Mouse (Mus musculus): ENCODE measurements at regions not wholly inside any gene's neighbourhood (a gene's known extent, or its start where the extent isn't known, plus 50 kb on each side); places are given as distances from the start of the nearest gene placed in this dataset.

DNA sequence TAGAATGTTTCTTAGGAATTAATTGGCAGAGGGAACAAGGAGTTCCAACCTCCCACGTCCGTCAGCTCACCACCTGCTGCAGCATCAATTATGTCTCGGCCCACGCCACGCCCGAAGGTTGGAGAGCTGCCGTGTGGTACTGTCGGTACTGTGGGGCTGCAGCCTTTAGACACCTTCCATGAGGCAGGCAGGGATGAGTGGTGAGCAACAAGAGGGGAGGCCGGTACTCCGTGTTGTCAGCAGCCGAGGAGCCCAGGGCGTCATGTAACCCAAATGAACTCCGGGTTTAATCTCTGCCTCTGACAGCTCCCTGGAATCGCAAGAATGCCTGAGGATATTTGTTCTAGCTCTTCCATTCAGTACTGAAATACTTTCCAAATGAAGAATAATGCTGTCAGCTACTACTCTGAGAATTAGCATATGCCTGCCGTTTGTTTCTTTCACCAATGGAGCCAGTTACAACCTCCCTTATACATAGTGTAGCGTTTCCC lies 524.8 kb downstream of the Slc4a3 start:
- no peak for ATAC-seq (replicated peaks; ENCODE audit: poor library complexity)

DNA sequence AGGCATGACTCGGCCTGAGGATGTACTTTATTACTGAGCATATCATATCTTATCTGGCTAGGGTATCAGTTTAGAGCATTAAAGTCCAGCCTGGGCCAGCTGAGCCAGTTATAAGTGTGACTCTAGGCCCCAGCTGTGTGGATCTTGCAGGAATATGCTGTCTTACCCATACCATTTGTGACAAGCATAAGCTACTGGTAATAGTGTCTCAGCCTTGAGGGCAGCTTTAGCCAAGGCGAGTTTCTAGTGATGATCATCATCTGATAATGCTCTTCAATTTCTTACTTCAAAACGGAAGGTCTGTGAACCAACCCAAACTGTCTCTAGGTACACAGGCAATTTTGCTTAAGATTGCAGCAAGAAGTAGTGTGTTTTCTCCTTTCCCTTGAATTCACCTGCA lies 529.1 kb downstream of the Slc4a3 start:
- ATAC-seq (replicated peaks; ENCODE audit: poor library complexity), result no peak

DNA sequence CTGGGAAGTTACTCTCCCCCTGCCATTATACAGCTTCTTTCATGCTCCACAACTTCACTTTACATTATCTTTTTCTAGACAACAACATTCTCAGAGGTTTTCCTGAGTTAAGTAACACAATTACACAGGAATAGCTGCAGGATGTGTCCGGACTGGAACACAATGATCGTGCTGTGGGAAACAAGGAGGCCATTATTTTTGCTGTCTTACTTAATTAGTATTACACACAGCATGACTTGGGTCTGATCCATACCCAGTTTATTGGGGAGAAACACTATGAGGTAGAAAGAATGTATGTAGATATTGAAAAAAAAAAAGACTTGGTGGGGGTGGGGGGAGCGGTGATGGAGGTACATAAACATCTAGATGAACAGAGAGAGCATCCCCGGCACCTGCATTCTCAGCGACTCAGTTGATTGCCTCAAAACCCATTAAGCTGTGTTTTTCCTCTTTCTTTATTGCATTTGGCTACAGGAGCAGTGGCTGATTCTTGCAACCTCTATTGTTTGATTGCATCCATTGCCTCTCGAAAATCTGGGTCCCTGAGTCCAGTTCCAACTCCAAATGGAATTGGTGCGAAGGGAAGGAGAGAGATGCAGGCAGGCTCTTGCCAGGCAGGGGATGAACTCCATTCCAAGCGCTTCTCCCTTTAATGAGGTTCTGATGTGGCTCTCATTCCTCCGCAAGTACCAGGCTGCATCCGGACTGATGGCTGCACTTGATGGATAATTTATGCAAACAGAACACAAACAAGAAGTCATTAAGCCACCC lies 529.8 kb downstream of the Slc4a3 start:
- ATAC-seq (replicated peaks; ENCODE audit: poor library complexity), result no peak

DNA sequence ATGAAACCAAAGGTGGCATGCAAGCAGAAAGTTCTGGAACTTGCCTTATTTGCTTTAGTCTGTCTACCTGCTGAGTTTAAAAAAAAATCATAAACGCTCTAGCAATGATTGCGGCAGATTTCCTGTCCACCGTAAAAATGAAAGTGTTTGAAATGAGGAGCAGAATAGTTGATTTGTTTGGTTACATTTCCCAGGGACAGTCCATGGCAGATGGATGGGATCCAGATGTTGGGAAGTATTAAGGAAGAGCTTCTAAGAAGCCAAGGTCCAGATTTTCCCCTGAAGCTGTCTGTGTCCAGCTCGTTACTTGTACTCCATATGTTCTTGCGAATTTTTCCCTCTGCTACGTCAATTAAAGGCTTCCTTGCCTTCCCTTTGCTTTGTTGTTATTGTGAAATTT lies 534.2 kb downstream of the Slc4a3 start:
- no peak for ATAC-seq (replicated peaks; ENCODE audit: poor library complexity)

DNA sequence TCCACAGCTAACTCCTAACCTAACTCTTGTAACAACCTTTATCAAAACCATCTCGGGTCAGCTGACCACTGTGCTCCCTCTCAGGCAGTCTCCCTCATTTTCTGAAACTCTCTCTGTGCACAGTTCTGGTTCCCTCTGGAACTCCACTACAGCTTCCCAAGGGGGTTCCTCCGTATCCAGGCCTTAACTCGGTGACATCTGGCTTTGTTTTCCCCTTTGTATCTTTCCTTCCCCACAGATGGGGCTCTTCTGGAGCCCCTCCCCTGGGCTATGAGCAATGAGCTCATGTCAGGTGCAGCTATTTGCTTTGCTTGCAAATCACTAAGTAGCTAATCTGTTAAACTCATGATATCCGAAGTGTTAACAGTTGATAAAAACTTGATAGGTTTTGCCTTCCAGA lies 535.6 kb downstream of the Slc4a3 start:
- ATAC-seq (replicated peaks; ENCODE audit: poor library complexity), result no peak

DNA sequence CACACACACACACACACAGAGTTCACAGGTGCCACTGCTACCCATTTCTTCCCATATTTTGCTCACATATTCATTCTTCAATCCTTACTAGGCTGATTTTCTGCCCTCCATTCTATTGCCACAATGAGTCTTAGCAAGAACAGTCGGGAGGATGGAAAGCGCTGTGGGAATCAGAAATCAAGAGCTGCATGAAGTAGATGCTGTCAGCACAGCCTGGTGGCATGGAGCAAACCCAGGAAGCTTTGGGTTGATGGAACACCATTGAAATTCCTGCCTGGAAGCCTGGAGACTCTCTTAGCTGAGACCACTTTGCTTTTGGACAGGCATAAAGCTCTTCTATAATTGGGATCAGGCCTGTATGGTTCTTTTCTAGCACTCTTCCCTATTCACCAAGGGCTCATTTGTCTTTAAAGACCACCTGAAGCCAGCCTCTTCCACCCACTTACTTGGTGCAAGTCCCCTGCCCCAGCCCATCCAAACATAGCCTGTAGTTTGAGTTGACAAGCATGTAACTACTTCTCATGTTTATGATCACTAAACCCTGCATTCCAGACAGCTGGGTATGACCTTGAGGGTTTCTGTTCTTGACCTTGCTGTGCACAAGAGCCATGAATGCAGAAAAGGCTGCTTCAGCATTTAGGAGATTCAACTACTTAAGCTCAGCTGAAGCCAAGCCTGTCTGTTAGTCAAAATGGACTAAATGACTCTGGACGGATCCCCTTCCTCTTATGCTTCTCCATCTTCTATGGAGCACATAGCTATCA lies 537.4 kb downstream of the Slc4a3 start:
- no peak for ATAC-seq (replicated peaks; ENCODE audit: poor library complexity)

DNA sequence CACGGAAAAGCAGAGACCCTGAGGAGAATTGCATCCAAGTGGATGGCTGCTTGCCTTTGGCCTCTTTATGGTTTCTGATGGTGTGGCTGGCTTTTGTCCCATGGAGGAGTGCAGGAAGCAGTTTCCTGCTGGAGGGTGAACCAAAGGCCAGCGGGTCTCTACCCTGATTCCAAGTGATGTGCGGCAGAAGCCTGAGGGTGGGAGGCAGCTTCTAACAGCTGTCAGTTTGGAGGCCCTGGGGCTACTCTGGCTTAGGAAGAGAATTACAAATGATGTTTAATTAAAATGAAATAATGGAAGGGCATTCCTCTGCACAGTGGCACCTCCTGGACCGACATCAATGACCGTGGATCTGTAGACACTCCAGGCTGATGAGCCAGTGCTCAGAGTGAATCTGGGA lies 545.0 kb downstream of the Slc4a3 start:
- no peak for ATAC-seq (replicated peaks; ENCODE audit: poor library complexity)

DNA sequence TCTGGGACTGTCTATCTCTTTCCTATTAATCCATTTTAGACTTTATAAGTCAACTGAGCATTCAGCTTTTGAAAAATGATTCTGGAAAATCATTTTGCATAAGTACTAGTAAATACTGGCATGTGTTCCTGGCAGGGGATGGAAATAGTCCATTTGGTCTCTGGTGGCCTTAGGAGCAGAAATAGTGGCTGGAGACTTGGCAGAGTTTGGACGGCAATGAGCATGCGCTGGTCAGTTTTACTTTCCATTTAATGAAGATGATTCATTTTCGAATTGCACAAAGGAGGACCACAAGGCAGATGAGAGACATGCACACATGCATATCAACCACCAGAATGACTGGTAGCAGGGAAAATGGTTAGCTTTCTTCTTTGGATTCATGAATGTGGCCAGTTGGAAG lies 567.2 kb downstream of the Slc4a3 start:
- ATAC-seq (replicated peaks; ENCODE audit: poor library complexity), result no peak

DNA sequence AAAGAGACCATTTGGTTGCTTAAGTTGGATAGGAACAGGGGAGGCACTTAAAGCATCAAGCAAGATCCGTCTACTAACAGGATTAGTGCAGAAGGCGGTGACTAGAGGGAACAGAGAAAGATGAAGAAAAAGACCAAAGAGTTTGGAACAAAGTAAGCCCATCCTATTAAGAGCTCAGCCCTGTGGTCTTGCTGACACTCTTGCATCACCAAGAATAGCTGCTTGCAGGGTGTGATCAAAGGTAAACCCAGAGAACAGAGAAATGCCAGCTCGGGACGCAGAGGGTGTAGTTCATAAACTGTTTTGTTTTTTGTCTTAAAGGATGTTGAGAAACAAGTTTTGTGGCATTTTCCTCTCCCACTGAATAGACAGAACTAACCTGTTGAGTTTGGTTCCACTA lies 574.8 kb downstream of the Slc4a3 start:
- ATAC-seq (replicated peaks; ENCODE audit: poor library complexity), result no peak

DNA sequence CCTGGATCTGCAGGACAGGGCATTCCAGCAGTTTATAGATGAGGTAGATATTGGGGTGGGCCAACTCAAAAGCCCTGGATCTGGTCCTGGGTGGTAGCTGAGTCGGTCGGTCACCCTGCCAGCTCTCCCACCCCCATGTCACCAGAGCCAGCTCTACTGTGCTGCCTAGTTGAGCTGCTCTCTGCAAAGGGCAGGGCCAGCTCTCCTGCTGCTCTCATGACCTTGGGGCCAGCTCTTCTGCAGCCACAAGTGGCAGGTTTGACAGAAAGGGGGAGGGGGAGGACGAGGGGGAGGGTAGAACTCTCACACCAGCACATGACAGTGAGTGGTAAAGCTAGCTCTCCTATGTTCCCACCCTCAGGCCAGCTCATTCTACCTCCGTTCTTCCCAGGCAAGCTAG lies 584.3 kb downstream of the Slc4a3 start:
- ATAC-seq (replicated peaks; ENCODE audit: poor library complexity), result no peak

DNA sequence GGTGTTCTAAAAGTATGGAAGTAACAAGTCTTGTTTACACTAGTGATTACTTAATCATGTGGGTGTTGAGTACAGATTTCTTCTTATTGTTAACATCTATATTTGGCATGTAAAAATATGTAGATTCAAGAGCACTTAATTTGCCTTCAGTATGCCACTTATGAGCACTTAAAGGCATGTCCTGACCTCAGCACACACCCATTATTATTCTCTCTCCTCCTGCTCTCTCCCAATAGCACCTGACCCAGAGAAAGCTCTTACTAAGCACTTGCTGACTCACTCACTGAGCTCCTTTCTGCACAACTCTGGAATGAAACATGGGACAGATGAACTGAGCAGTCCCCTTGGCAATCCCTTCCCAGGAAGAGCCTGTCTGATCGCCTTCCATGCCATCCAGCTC lies 590.7 kb downstream of the Slc4a3 start:
- ATAC-seq (replicated peaks; ENCODE audit: poor library complexity), result no peak

DNA sequence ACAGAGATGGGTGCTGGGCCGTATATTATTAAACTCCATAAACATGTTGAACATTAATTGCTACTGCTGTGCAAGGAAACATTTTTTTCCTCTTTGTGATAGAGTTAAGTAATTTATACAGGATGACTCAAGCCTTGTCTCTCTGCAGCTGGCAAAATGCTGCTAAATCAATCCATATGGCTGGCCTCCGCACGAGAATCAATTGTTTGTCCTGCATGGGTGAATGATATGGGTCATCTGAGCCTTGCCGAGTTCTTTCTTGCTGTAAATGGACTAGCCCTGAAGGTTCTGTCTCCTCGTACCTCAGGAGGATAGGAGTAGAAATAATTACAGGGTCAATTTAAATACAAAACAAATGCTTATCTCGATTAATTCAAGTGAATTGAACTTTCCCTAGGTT lies 591.6 kb downstream of the Slc4a3 start:
- ATAC-seq (replicated peaks; ENCODE audit: poor library complexity), result no peak

DNA sequence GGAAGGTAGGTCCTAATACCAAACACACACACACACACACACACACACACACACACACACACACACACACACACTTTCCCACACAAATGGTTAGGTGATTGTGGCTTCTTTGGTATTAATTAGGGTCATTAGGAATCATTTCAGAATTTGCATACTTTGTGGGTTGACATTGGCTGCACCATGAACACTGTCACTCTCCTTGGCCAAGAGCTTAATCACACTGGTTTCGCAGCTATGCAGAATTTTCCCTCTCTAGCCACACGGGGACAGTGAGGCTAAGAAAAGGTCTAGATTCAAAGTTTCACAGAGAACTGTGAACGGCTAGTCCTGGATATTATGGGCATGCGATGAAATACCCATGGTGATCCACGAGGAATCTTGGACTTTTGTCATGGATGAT lies 597.5 kb downstream of the Slc4a3 start:
- ATAC-seq (replicated peaks; ENCODE audit: poor library complexity), result no peak

DNA sequence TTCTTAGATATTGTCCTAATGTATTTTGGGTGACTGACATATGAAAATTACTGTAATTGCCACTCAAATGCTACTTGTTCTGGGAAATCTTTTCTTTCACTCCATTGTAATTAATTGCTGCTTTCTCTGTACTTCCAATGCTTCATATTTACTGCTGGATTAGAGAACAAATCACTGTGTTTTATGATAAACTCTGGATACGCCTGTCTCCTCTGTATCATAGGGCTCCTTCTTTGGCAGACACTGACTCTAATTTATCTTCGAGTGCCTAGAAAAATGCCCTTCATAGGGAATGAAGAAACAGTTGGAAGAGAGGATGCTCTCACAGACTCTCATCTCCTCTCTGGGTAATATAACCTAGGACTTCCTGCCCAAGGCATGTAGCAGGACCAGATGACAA lies 602.9 kb downstream of the Slc4a3 start:
- no peak for ATAC-seq (replicated peaks; ENCODE audit: poor library complexity)

DNA sequence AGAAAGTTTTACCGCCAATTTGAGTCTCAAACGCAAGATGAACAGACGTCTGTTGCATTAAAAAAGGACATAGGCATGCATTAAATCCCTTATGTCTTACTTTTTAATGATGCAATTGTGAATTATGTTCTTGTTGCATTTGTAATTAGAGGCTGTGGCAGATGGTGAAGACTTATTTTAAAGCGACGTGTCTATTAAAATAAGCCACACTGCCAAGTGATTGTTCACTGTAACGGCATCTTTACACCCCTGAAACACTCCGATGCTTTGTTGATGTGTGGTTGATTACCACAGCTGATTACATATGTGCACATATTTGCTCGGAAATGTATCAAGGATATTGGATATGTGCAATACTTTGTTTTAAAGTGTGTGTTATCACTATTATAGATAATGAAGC lies 610.2 kb downstream of the Slc4a3 start:
- ATAC-seq (replicated peaks; ENCODE audit: poor library complexity), result no peak

DNA sequence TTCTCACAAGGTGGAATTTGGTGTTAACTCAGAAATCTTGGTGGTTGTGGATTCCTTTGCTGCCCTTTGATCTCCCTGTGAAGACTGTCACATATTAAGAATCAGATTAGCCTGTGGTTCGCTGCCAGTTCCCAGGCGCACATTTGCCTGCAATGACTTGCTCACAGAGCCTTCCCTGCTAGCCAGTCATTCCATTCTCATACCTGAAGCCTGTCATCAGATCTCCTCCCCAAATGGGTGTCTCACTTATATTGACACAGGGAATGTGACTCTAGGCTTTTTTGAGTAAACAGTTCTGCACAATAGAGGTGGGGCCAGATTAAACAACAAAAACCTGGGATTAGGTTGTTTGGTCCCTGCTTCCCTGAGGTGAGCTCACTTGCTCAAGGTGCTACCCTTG lies 621.4 kb downstream of the Slc4a3 start:
- ATAC-seq (replicated peaks; ENCODE audit: poor library complexity), result no peak

DNA sequence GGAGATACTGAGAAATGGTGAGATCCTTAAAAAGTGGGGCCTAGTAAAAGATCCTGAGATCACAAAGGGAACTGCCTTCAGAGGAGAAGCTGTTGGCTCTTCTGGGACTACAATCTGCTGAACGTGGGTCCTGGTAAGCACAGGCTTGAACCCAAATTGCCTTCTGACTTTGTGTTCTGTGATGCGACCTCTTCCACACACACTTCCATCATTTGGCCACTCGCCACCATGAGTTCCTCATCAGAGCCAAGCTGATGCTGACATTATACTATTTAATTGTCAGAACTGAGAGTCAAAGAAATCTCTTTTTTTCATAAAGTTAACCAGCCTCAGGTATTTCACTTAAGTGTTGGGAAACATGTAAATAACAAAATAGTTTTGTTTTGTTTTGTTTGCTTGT lies 635.1 kb downstream of the Slc4a3 start:
- ATAC-seq (replicated peaks; ENCODE audit: poor library complexity), result no peak

DNA sequence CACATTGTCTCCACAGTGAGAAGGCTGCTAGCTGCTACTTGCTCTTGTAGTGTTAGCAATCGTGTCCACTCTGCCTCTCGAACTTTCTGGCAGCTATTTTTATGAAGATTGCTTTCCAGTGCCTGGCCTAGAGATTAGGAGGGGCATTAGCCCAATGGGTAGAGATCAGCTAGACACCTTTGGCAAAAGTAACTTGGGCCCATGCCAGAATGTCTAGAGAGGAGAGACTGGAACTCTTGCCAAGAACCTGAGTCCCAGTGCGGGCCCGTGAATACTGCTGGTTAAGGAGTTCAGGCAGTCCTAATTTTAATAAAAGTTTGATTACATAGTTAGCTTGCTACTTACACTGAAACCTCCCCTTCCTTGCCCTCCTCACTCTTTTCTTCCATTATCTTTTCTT lies 648.8 kb downstream of the Slc4a3 start:
- ATAC-seq (replicated peaks; ENCODE audit: poor library complexity), result no peak

DNA sequence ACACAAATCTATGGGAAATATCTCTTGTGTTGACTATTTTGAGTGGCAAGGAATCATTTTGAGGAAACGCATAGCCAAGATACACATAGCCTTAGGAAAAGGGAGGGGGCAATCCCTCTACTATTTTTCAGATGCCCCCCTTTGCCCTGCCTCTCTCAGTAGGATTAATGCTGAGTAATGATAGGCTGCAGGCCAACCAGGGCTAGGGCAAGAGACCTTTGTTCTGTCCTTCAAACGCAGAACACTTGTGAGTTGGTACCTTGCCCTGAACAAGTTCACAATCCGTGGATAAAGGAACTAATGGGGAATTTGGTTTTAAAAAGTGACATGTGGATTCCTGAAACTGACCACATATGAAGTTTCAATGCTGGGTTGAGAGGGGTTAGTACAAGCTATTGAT lies 651.6 kb downstream of the Slc4a3 start:
- no peak for ATAC-seq (replicated peaks; ENCODE audit: poor library complexity)

DNA sequence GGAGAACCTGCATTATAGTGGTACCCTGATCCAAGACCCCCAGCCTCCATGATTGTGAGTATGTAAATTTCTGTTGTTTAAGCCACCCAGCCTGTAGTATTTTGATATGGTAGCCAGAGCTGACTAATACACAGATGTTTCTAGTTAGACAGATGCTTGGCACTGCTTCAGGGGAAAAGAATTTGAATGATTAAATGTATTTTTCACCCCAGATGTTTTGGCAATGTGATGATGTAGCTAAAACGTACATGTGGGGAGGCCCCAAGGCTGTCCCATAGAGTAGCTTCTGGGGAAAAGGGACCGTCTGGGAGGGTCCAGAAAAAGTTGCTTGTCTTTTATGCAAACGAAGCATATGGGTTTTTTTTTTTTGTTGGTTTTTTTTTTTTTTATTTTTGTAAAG lies 654.8 kb downstream of the Slc4a3 start:
- no peak for ATAC-seq (replicated peaks; ENCODE audit: poor library complexity)

DNA sequence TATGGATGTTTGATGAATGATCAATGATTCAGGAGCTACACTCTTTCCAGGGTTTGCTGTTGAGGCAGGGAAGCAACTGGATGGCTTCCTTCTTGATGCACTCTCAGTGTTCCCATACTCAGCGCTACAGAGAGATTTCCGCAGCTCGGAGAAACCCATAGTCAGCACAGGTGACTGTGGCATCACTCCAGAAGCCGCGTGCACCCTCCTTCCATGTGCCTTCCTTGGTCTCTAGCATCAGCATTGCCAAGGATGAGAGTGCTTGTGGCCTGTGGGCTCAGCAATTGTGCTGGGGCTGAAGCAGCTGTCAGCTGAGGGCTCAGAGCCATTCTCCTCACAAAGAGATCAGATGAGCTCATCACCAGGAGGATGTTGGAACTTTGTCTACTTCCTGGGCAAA lies 666.4 kb downstream of the Slc4a3 start:
- ATAC-seq (replicated peaks; ENCODE audit: poor library complexity), result no peak

DNA sequence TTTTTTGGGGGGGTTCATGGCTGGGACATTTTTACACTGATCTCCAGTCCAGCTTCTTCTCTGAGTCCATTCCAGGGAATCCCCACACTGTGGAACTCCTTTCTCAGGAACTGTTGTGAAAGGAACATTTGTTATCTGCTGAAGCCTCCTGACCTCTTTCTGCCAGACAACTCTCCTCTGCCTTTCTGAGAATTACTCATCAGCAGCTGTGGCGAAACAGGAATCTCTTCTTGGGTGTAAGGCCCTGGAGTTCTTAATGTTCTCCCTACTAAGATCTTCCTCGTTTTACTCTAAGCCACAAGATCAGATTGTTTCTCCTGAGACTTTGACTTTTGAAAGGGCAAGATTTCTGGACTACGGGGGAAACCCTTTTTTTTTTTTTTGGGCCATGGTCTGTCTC lies 698.7 kb downstream of the Slc4a3 start:
- no peak for ATAC-seq (replicated peaks; ENCODE audit: poor library complexity)

Measured in megakaryocyte progenitor cell, adult 5-6 weeks (primary cell).